In the genomic region with DNA sequence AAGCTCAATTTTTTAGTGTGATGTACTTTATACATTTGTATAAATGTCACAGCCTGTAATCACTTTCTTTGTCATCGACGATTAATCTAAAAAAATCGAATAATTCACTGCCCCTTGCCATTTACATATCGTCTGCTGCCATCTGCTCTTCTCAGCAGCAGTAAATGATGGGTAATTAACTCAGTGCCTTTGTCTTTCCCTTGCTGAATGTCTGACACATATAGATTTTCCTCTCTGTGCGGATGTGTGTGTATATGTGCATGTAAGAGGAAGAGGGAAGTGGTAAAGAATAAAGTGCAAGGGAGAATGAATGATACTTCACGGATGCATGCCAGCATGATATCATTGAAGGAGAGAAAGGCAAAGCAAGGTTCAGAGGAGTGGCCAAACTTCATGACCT, we compare ENCODE assay signal across 20 mouse cellular contexts.
DNase-seq lines count a peak whose midpoint lies in the region; ATAC-seq and TF ChIP-seq lines count a peak whose summit lies in the region.
"Had no signal": no experiment of that assay in that cellular context is flagged by ENCODE, and none has a peak within 500 bp of the region (broad histone marks: within the 10 kb centered on the region; RNA-seq: fewer than 3 reads in every experiment).

No protein-coding gene starts in this region.

- ATAC-seq in forebrain, embryonic 14.5 days: peak; percentile 86
- peak; percentile 79 for ATAC-seq in hindbrain, embryonic 14.5 days (ENCODE audit: low FRiP score)
- ATAC-seq in midbrain, embryonic 16.5 days: no peak
- ATAC-seq: inflammation-experienced regulatory T-cells, adult 6 months; liver, postnatal 0 days had no signal

- no peak overlapping the region for H3K9ac ChIP-seq in forebrain, embryonic 14.5 days (ENCODE audit: low read length)
- no peak overlapping the region for H3K9ac ChIP-seq in hindbrain, embryonic 14.5 days
- H3K9ac ChIP-seq in midbrain, embryonic 16.5 days (ENCODE audit: low read depth, low read length): no peak overlapping the region
- H3K9ac ChIP-seq: liver, postnatal 0 days; stomach, embryonic 15.5 days had no signal

- no peak overlapping the region for H3K4me3 ChIP-seq in forebrain, embryonic 14.5 days (ENCODE audit: low read depth, low read length)
- H3K4me3 ChIP-seq in hindbrain, embryonic 14.5 days (replicated peaks; ENCODE audit: low read length): no peak overlapping the region
- no peak overlapping the region for H3K4me3 ChIP-seq in midbrain, embryonic 16.5 days (ENCODE audit: low read depth, low read length)
- H3K4me3 ChIP-seq: gastrocnemius, adult 2 months; heart, adult 2 months; megakaryocyte, embryonic 14.5 days; stomach, embryonic 15.5 days had no signal

- H3K27me3 ChIP-seq in forebrain, embryonic 14.5 days (replicated peaks; ENCODE audit: control insufficient read depth, insufficient read depth, low read length): no peaks in the 10 kb centered on the region
- H3K27me3 ChIP-seq in hindbrain, embryonic 14.5 days (ENCODE audit: control insufficient read depth, insufficient read depth, low read length): no peaks in the 10 kb centered on the region
- H3K27me3 ChIP-seq in midbrain, embryonic 16.5 days (ENCODE audit: control insufficient read depth, insufficient read depth, low read depth, low read length): no peaks in the 10 kb centered on the region
- H3K27me3 ChIP-seq: megakaryocyte, embryonic 14.5 days; stomach, embryonic 15.5 days had no signal

- no peaks in the 10 kb centered on the region for H3K36me3 ChIP-seq in forebrain, embryonic 14.5 days (ENCODE audit: control insufficient read depth, insufficient read depth, low read length)
- no peaks in the 10 kb centered on the region for H3K36me3 ChIP-seq in hindbrain, embryonic 14.5 days (replicated peaks; ENCODE audit: control insufficient read depth, insufficient read depth)
- no peaks in the 10 kb centered on the region for H3K36me3 ChIP-seq in midbrain, embryonic 16.5 days (ENCODE audit: control insufficient read depth, insufficient read depth, low read length)
- H3K36me3 ChIP-seq: stomach, embryonic 15.5 days had no signal

- H3K4me2 ChIP-seq in forebrain, embryonic 14.5 days (ENCODE audit: low read length): no peak overlapping the region
- H3K4me2 ChIP-seq in hindbrain, embryonic 14.5 days (replicated peaks): peak overlapping the region; percentile 43; the same call in 1 of the 2 replicates
- H3K4me2 ChIP-seq in midbrain, embryonic 16.5 days (ENCODE audit: low read length): peak overlapping the region; percentile 28
- H3K4me2 ChIP-seq: stomach, embryonic 15.5 days had no signal

- TF ChIP-seq CTCF in brain, embryonic 14.5 days (IDR thresholded peaks at IDR 0.05; ENCODE audit: borderline replicate concordance, extremely low read depth, insufficient read depth, insufficient read length): no peak

- peaks cover 10% of the 10 kb centered on the region for H3K4me1 ChIP-seq in forebrain, embryonic 14.5 days (ENCODE audit: control insufficient read depth, insufficient read depth, low read length)
- peaks cover 18% of the 10 kb centered on the region for H3K4me1 ChIP-seq in hindbrain, embryonic 14.5 days (replicated peaks; ENCODE audit: control insufficient read depth, insufficient read depth, low read length)
- H3K4me1 ChIP-seq in midbrain, embryonic 16.5 days (ENCODE audit: control insufficient read depth, insufficient read depth, low read length): 0 out of 2 replicates have a peak, but pooled peaks cover 8% of the 10 kb centered on the region
- H3K4me1 ChIP-seq: megakaryocyte, embryonic 14.5 days; stomach, embryonic 15.5 days had no signal

- no peak for TF ChIP-seq POLR2A in brain, embryonic 14.5 days (IDR thresholded peaks at IDR 0.05; ENCODE audit: borderline replicate concordance, extremely low read depth, insufficient read depth, insufficient read length, poor library complexity, severe bottlenecking)

- WGBS in forebrain, embryonic 14.5 days: 42% methylated on average over 6 of the region's 6 CpGs
- WGBS in hindbrain, embryonic 14.5 days: 32% methylated on average over 6 of the region's 6 CpGs
- 33% methylated on average over 6 of the region's 6 CpGs for WGBS in midbrain, embryonic 16.5 days

- H3K27ac ChIP-seq in forebrain, embryonic 14.5 days (ENCODE audit: low read depth, low read length): peak overlapping the region; percentile 22
- peak overlapping the region; percentile 96 for H3K27ac ChIP-seq in hindbrain, embryonic 14.5 days
- peak overlapping the region; percentile 79 for H3K27ac ChIP-seq in midbrain, embryonic 16.5 days (ENCODE audit: low read length)
- H3K27ac ChIP-seq: gastrocnemius, adult 2 months; heart, adult 2 months; stomach, embryonic 15.5 days had no signal

- peak; percentile 88 for DNase-seq in brain, embryonic 14.5 days (ENCODE audit: low read depth)
- DNase-seq in forebrain, embryonic 14.5 days (ENCODE audit: low spot score): peak; percentile 71
- no peak for DNase-seq in hindbrain, embryonic 14.5 days (ENCODE audit: low spot score)
- DNase-seq in heart, adult 18-20 months: no peak
- no peak for DNase-seq in adrenal gland, postnatal 25 days
- no peak for DNase-seq in right cerebral cortex, adult 18-20 months
- DNase-seq: adrenal gland, postnatal 36 days; cerebellum, adult 8-10 months; gastrocnemius, adult 2 months; heart, adult 2 months; kidney, adult 9 months; layer of hippocampus, postnatal 36 days; liver; liver, postnatal 0 days; lung, postnatal 14 days; thymus, adult 2 months had no signal

- no peaks in the 10 kb centered on the region for H3K9me3 ChIP-seq in forebrain, embryonic 14.5 days (replicated peaks; ENCODE audit: control insufficient read depth, low read length)
- H3K9me3 ChIP-seq in hindbrain, embryonic 14.5 days (ENCODE audit: control insufficient read depth, low read length): no peaks in the 10 kb centered on the region
- H3K9me3 ChIP-seq in midbrain, embryonic 16.5 days (replicated peaks; ENCODE audit: control insufficient read depth, low read length, poor library complexity, severe bottlenecking): no peaks in the 10 kb centered on the region
- H3K9me3 ChIP-seq: megakaryocyte, embryonic 14.5 days; stomach, embryonic 15.5 days had no signal

Comparison
In these comparisons a context has a peak if more than half of its experiments do, and no peak if none do; other contexts are left out.
1. DNase-seq: peak in brain, embryonic 14.5 days (single experiment) and forebrain, embryonic 14.5 days (single experiment); none in hindbrain, embryonic 14.5 days (single experiment), heart, adult 18-20 months (0 of 2), adrenal gland, postnatal 25 days (single experiment) and right cerebral cortex, adult 18-20 months (single experiment).
2. H3K27ac ChIP-seq: peak in every context shown above with its lines; median percentile 96 in hindbrain, embryonic 14.5 days; 79 in midbrain, embryonic 16.5 days; 22 in forebrain, embryonic 14.5 days.